Mouse (Mus musculus) hematopoietic stem cell, adult 5-6 weeks (primary cell): ENCODE measurements around the gene Rbm28. TPM values are rescaled to one million over a fixed set of nuclear protein-coding genes. Genes with fewer than 3 reads are reported as not detected.

Source experiments
- ATAC-seq, 2 experiments: fragments of 125-278 bp in 1 of 2; replicated peaks in 1 of 2; 2 replicates each; pipeline ENCODE4 v1.8.0; 2016 to 2017; ENCODE audit warnings: inconsistent platforms in 2 of 2, mild to moderate bottlenecking in 2 of 2, moderate number of reproducible peaks in 2 of 2, low read depth in 1 of 2, moderate TSS enrichment in 1 of 2; ENCODE audit not compliant: low FRiP score in 2 of 2, poor library complexity in 2 of 2, severe bottlenecking in 2 of 2, insufficient read depth in 1 of 2, low TSS enrichment in 1 of 2
- total RNA-seq: library from RNA; stranded (forward); fragments of 172-1452, 232-1000 nt; gene quantifications from 2 replicates; pipeline ENCODE4 v1.2.3, GENCODE M21; 2017

The Rbm28 gene
- total RNA-seq, 1 experiment from 2014 or later: 66.5 TPM

GRCm38 (mm10) chr6:29198309-29199222 lies 33.8 kb upstream of the Rbm28 start:
- peak; percentile 75 to 82 for ATAC-seq

GRCm38 (mm10) chr6:29195846-29196698 lies 31.3 kb upstream of the Rbm28 start:
- ATAC-seq: peak; percentile 29 to 31; a peak in 3 of 4 replicates

- no peak for ATAC-seq
These were observed 30.3 kb upstream of the Rbm28 start for GRCm38 (mm10) chr6:29195146-29195545.

GRCm38 (mm10) chr6:29193961-29194750 lies 29.4 kb upstream of the Rbm28 start:
- ATAC-seq: no peak

- ATAC-seq: peak in 1 of 2 experiments; percentile 59; a peak in 2 of 4 replicates
These were observed 23.1 kb upstream of the Rbm28 start for GRCm38 (mm10) chr6:29187936-29188335.

GRCm38 (mm10) chr6:29179843-29180242 lies 15.0 kb upstream of the Rbm28 start:
- ATAC-seq: no peak

- ATAC-seq: peak; percentile 32 to 62
These were observed 14.3 kb upstream of the Rbm28 start, which contains the start of gene Prrt4 for GRCm38 (mm10) chr6:29178888-29179658. Gene Prrt4, minus strand, starts transcription at chr6:29179584.

GRCm38 (mm10) chr6:29177901-29178879 lies 13.4 kb upstream of the Rbm28 start:
- ATAC-seq: no peak

GRCm38 (mm10) chr6:29175113-29175512 lies 10.3 kb upstream of the Rbm28 start:
- no peak for ATAC-seq

GRCm38 (mm10) chr6:29174368-29174767 lies 9.6 kb upstream of the Rbm28 start:
- no peak for ATAC-seq

- ATAC-seq: peak; percentile 71 to 73
These were observed 6.2 kb upstream of the Rbm28 start for GRCm38 (mm10) chr6:29170952-29171388.

GRCm38 (mm10) chr6:29170063-29170921 lies 5.5 kb upstream of the Rbm28 start:
- ATAC-seq: peak; percentile 9 to 29; a peak in 2 of 4 replicates

GRCm38 (mm10) chr6:29169675-29170062 lies 4.9 kb upstream of the Rbm28 start:
- ATAC-seq: 0 out of 4 replicates have a peak, but pooled peaks of 1 of the 2 experiments have one; percentile 5

GRCm38 (mm10) chr6:29168871-29169270 lies 4.1 kb upstream of the Rbm28 start:
- no peak for ATAC-seq

GRCm38 (mm10) chr6:29166196-29166595 lies 1.4 kb upstream of the Rbm28 start:
- peak; percentile 24 to 42; a peak in 3 of 4 replicates for ATAC-seq
